ENCODE assay signal across 18 mouse cellular contexts in the genomic region with DNA sequence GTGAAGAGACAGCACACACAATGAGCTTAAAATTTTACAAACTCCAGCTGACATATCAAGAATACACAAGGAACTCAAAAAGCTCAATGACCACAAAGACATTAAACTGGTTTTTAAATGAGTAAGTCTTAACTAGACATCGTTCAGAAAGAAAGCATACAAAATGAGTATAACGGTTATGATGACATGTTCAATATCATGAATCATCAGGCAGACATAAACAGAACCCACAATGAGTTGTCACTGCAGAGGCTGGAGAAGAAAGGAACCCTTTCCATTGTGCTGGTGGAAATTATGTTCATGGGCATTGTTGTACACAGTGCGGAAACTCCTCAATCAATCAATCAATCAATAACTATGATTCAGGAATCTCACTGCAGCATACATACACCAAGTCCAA.
"Had no signal": no experiment of that assay in that cellular context is flagged by ENCODE, and none has a peak within 500 bp of the region (broad histone marks: within the 10 kb centered on the region; RNA-seq: fewer than 3 reads in every experiment).

No protein-coding gene starts in this region.

- H3K4me3 ChIP-seq: kidney, embryonic 15.5 days; limb, embryonic 12.5 days; limb, embryonic 15.5 days; midbrain, embryonic 12.5 days; midbrain, embryonic 15.5 days; neural tube, embryonic 13.5 days had no signal

- H3K4me2 ChIP-seq: kidney, embryonic 15.5 days; limb, embryonic 12.5 days; limb, embryonic 15.5 days; liver, embryonic 11.5 days; lung, embryonic 14.5 days; midbrain, embryonic 12.5 days; midbrain, embryonic 15.5 days; neural tube, embryonic 13.5 days had no signal

- H3K36me3 ChIP-seq: kidney, embryonic 15.5 days; limb, embryonic 12.5 days; limb, embryonic 15.5 days; midbrain, embryonic 12.5 days; midbrain, embryonic 15.5 days; neural tube, embryonic 13.5 days had no signal

- DNase-seq: kidney, adult 8-10 months; kidney, postnatal 10 days; kidney, postnatal 36 days; layer of hippocampus, postnatal 36 days; left cerebral cortex, postnatal 4 days; liver, postnatal 0 days; lung, embryonic 14.5 days; retina, postnatal 1 day; thymus, adult 18-20 months; thymus, postnatal 36 days had no signal

- ATAC-seq: liver, postnatal 0 days; lung, postnatal 0 days; midbrain, embryonic 15.5 days had no signal

- H3K27me3 ChIP-seq: kidney, embryonic 15.5 days; limb, embryonic 12.5 days; limb, embryonic 15.5 days; midbrain, embryonic 12.5 days; midbrain, embryonic 15.5 days; neural tube, embryonic 13.5 days had no signal
